Mouse (Mus musculus): Measurements from ENCODE around the gene Tas1r2.

Gene Tas1r2

DNA sequence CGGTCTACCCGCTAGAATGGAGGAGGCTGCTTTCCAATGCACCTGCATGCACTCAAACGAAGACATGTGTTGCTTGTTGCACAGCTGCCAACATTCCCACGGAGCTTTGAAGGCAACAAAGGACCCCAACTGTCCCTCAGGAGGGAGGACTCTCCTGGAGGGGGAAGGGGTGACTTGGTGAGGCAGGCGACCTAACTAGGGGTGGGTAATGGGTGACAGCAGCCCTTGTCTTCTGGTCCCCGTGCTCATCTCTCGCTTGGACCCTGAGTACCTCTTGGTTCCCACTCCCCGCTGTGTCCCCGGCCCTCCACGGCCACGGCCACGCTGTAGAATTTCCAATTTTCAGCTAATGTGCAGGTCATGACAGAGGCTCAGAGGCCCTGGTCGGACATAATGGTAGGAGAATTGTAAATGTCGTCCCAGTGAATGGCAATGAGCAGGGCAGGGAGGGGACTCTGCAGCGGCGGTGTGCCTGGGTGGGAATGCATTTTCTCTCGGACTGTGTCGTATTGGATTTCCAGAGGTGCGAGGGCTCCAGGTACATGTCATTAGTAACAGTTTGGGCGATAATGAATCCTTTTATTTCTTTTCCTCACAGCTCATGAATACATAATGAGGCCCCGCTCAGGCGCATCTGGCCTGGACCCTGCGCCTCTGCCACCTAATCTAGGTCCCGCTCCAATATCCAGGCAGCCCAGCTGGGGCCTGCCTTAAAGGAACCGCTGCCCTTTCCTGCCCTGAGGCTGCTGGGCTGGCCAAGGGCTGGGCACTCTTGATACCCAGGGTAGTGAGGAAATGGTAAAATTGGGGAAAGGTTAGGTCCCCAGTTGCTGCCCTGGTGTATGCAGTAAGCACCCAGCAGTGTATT, 57.4 kb downstream of the Tas1r2 start:
- DNase-seq, result no peak

DNA sequence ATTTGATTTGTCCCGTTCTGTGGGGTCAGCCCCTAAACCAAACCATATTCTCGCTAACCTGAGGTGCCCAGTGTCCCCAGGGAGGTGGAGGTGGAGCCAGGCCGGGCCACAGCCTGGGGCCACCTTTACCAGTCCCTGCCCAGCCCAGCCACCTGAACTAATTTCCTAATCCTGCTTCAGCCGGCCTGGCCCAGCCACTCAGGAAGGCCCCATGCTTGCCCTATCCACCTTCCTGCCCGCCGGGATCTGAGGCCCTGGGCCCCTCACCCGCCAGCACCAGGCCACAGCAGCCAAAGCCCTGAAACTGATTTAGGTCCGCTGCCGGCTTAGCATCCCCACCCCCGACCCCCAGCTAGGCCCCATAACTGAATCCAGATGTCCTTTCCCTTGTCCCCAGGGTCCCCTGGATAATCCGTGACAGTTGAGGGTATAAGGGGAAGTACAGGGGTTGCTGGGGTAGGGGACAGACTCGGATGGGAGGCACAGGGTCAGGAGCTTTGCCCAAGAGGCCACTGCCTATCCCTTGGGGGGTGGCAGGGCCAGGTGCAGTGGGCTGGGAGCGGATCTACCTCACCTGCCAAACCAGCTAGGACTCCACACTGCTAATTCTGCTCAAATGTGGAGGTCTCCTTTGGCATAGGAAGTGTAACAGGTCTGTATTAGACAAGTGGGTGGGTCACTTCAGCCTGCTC, 62.0 kb downstream of the Tas1r2 start:
- no peak for DNase-seq

DNA sequence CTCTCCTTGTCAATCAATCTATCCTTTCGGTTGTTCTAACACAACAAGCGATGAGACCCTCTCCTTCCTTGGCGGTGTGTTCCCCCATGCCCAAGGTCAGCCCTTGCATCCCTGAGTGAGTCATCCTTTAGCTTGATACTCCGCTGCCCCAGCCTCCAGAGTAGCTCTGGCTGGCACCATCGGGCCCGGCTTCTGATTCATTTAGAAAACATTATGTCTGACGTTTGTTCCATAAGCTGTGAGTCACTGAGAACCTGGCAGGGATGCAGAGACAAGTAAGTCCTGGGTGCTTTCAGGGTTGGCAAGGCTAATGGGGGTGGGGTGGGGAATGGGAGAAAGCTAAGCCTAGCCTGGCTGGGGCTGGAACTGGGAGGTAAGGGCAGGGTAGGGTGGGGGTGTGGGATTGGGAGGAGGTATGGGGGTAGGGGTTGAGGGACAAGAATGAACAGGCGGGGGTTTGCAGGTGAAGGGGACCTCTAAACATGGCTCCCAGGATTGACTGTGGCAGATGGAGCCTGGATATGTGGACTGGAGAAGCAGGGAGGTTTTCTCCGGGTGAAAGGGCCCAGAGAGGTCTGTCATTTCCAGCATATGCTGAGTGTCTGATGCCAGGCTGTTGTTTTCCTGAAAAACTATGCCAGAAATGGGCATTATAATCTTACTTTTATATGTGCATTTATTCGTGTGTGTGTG, 63.3 kb downstream of the Tas1r2 start:
- DNase-seq, result no peak

DNA sequence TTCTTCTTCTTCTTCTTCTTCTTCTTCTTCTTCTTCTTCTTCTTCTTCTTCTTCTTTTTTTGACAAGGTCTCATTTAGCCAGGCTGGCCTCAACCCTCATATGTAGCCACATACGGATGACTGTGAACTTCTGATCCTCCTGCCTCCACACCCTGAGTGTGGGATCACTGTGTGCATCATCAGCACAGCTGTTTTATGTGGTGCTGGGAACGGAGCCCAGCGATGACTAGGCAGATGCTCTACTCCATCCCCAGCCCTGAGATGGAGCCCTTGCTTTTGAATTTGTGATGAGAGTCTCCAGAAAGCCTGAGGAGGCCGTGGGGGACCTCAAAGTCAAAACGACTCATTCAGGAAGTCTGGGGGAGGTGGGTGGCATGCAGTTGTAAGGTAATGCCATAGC, 65.6 kb downstream of the Tas1r2 start:
- no peak for DNase-seq
